Mouse (Mus musculus) ES-Bruce4 (cell line): ENCODE measurements at regions not wholly inside any gene's neighbourhood (a gene's known extent, or its start where the extent isn't known, plus 50 kb on each side); places are given as distances from the start of the nearest gene placed in this dataset.

Source experiments
- CTCF ChIP-seq: IDR thresholded peaks from one replicate; pipeline ENCODE4 v1.8.1; 2011; ENCODE audit warnings: low read depth, low read length
- EP300 ChIP-seq: IDR thresholded peaks from 2 replicates; pipeline ENCODE4 v1.6.1; 2011; ENCODE audit warnings: low read depth, low read length; ENCODE audit not compliant: insufficient read depth
- POLR2A ChIP-seq: IDR thresholded peaks from one replicate; pipeline ENCODE4 v1.8.1; 2011; ENCODE audit warnings: low read length; ENCODE audit not compliant: insufficient read depth

GRCm38 (mm10) chr10:98029621-98030020 lies 303.1 kb upstream of the C030005K15Rik start:
- TF ChIP-seq CTCF (no peak), POLR2A (no peak), EP300 (no peak)
